Mouse (Mus musculus) bone marrow macrophage, adult 2 months (primary cell): ENCODE data around the gene Taf11.

ENCODE experiments used
- CTCF ChIP-seq: IDR thresholded peaks from 2 replicates; pipeline ENCODE4 v1.5.1; 2012; ENCODE audit warnings: low read depth, mild to moderate bottlenecking, low read length, moderate library complexity
- POLR2A ChIP-seq: IDR thresholded peaks from 2 replicates; pipeline ENCODE4 v1.6.1; 2012; ENCODE audit warnings: mild to moderate bottlenecking, low read depth, low read length, borderline replicate concordance

DNA sequence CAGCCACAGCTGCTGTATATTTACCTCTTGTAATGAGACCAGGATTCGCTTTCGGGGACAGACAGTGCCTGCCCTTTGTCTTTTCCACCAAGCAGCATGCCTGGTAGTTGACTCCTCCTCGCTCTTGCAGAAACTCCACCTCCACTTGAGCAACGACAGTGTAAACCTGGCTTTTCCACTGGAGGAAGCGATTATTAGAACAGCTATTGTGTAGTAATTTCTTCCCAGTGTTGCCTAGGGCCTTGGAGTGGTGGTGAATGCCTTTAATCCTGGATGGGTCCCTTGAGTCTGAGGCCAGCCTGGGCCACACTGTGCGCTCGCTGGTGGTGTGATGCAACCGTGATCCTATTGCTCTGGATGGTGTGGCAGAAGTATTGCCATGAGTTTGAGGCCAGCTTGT is 26.5 kb downstream of the Taf11 start:
- TF ChIP-seq CTCF (no peak), POLR2A (no peak)
